Mouse (Mus musculus): ENCODE data around the gene Fbxl13.

Fbxl13 gene

DNA sequence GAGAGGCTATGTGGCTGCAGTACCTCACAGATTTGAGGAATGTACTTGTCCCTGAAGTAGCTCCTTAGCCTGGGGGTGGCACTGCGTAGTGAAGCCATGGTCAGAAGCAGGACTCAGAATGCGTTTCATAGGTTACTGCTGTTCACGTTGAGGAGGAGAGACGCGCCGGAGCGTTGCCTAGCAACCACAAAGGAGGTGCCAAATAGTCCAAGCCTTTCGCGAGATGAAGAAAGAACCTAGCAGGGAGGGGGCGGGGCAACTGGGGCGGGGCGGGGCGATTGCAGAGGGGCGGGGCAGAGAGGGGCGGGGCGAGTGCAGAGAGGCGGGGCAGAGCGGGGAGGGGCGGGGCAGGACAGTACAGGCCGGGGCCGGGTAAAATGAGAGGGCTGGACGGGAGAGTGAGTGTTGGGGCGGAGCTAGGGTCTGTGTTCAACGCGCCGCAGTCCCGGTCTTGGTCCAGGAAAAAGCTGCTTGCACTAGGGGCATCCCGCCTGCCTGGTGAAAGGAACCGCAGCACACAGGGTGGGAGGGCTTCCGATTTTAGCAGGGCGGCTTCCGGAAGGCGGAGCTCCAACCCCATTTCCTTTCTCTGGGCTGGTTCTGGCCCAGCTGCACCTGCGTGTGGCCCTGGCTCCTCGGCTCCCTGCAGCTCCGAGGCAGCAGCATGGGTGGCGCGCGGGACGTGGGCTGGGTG lies at the start of gene Fbxl13, which contains the start of gene Armc10:
TSS of gene Fbxl13 (minus strand) at position 196 of the 694 bp plus-strand sequence.
TSS of gene Armc10 (plus strand) at position 375 of the 694 bp plus-strand sequence.
- DNase-seq: peak; percentile 97

DNA sequence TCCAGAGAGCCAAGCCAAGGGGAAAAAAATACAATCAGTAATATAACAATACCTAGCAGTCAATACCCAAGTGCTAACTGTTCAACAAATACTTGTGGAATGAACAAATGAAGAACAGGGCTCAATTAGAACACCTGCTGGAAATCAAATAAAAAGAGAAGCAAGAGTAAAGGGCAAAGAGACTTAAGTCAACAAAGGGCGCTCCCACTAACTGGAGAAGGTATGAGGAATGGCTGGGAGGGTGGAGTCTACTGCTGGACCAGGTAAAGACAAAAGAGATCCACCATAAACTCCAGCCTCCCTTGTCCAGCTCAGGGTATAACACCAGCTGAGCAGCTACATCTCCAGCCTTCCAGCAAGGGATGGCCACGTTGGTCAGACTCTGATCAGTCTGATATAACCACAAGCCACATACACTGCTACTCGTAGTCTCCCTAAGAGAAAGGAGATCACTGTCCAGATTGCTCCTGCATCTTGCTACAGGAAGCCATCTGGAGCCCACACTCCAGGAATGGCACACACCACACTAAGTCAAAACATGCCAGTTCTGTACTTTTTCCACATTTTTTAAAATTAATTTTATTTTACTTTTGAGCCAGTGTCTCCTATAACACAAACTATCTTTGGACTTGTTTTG lies 49.5 kb upstream of the Fbxl13 start:
- no peak for DNase-seq

DNA sequence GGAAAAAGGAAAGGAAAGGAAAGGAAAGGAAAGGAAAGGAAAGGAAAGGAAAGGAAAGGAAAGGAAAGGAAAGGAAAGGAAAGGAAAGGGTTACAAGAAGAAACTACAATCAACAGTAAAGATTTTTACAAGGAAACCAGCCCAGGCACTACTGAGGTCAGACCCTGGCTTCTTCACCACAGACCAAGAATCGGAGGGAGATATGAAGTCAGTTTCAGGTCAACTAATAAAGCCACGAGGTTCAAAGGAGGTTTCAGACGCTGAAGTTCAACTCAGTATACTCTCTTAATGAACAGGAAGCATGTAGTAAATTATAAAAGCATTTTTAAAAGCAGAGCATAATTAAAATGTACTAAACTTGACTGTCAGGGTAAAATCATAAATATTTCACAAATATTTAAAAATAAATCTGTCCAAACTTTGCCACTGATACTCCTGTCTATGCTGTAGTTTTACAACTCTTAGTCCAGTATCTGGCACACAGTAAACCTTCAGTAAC lies 48.0 kb upstream of the Fbxl13 start:
- DNase-seq: no peak

DNA sequence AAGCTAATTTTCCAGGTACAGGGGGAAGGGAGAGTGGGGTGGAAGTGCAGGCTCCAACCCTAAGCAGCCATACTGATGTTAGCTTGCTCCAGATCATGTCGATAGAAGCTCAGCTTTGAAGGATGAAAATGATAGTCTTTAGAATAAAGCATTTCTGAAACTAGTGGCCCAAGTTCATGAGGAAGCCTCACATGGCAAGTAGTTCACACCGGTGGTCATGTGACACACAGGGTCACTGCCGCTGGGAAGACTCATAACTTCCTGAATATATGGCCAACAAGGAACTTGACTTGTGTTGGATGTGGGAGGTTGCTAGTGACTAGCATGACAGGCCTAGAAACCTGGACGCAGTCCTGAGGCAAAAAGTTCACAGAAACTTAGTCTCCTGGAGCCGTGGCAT lies 46.8 kb upstream of the Fbxl13 start:
- DNase-seq: no peak

DNA sequence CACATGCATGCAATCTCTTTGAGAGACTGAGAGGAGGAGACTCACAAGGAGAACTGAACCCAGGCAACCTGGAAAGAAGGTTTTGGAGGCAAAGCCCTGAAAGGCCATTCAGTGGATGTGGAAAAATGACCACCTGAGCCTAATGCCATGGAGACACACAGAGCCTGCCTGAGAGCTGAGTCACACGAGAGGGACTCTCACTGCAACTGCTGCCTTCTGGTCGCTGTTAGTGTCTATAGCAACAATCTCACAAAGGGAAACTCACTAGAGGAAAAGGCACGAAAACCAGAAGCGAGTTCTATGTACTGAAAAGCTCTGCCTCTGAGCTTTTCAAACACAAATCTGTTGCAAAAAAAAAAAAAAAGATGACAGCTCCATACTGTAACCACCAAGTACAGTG lies 41.6 kb upstream of the Fbxl13 start:
- DNase-seq: no peak

DNA sequence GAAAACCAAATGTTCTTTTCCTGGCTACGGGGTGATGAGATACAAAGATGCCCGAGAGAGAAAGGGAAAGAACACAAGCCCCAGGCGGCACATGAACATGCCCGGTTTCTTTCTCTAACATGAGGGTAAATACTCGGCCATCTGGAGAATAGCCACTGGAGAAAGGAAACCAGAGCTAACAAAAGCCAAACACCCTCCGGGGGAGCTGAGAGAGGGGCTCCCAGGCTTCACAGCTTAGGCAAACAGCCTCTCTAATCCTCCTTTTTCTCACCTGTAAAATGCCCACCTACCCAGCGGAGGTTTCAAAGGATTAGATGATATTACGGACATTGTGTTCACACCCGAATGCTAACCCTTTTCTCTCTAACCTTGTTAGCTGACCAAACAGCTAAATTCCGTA lies 39.6 kb upstream of the Fbxl13 start:
- no peak for DNase-seq

DNA sequence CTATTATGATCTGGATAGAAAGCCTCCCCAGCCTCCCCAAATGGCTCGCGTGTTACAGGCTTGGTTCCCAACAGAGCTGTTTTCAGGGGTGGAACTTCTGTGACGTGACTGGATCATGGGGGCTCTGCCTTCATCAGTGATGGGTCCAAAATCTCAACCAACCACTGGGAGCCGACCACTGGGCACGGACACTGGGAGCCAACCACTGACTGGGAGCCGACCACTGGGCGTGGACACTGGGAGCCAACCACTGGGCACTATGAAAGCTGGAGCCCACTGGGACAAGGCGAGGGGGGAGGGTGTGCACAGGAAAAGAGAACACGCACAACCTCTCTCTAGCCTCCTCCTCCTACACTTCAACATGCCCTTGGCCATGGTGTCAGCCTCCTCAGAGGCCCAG lies 38.4 kb upstream of the Fbxl13 start:
- DNase-seq: no peak

DNA sequence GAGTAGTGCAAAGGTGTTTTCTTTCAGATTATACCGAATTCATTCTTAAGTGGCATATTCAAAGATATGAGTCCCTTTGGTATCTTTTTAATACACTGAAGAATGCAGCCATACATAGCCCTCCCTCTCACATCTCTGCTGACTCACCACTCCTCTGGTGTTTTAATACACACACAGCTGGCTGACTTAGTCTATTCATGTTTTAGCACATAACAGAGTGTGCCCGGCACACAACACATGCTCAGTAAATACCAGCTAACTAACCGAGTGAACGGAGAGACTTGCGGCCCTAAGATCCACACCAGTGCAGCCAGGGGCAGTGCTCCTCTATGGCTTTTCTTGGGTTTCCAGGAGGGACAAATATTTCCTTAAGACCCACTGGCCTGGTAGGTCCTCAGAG lies 35.5 kb upstream of the Fbxl13 start:
- no peak for DNase-seq

DNA sequence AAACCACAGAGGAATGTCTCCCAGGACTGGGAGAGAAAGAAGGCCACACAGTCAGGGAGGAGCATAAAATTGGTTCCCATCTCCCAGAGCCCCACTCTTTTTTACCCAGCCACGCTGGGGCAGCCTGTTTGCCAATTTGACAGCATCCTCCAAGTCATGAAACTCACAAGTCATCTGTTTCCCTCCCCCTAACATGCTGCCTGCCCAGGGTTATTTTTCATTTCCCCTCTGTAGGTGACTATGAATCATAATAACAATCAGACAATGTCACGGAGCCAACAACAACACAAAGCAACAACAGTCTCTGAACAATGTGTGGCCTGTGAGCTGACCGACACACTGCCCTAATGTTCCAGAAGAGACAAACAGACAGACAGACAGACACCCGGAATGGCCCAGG lies 34.6 kb upstream of the Fbxl13 start:
- DNase-seq: no peak

DNA sequence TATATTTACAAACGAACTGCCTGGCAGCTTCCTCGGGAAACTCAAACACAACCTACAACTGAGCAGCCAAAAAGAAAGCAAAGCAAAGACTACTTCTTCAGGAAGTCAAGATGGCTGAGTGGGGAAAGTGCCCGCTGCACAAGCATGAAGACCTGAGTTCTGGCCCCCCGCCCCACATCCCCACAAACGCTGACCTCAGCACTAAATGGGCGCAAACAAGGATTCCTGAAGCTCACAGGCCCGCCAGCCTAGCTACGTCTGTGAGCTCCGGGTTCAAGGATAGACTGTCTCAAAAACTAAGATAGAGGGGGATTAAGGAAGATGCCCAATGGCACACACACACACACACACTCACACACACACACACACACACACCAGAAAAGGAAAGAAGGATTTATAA lies 32.9 kb upstream of the Fbxl13 start:
- DNase-seq: no peak

DNA sequence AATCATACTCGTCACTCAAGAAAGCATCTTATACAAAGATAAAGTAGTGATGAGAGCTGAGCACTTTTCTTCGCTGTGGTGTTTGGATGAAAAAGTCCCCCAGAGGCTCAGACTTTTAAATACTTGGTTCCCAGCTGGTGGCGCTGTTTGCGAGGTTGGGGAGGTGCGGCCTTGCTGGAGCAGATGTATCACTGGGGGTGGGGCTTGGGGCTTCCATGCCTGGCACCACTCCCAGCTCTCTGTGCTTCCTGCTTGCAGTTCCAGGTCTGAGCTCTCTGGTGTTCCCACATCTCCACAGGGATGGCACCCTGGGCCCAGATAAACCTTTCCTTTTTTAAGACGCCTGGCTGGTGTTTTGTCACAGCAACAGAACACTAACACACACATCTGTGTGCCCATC lies 32.5 kb upstream of the Fbxl13 start:
- no peak for DNase-seq

DNA sequence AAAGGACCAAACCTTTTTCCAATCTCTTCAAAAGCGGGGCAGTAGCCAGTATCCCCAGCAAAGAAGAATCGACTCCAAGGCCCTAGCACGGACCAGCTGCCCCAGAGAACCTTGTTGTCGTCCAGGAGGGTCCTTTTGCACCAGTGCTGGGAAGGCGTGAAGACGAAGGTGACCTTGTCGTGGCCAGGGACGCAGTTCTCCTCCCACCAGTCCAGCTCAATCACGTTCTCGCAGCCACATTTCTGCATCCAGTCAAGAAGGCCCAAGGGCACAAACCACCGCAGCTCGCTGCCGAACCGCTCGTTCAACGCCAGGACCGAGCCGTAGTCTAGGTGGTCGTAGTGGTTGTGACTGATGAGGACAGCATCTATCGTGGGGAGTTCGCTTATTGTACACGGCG lies 30.1 kb upstream of the Fbxl13 start:
- no peak for DNase-seq

DNA sequence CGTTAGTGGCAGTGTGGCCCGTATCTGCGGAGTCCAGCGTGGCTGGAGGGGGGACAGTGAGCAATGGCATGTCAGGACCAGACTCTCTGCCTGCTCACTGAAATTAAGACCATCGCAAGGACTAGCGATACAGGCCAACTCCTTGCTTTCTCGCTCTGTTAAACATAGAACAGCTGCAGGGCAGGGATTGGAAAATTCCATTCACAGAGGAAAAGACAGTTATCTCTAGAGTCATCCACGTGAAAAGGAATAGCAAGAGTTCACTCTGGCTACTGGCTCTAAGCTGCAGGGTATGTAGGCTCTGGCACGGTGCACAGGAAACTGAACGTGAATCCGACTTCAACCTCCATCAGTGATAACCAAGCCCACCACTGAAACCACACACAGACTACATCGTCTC lies 29.6 kb upstream of the Fbxl13 start:
- peak; percentile 64 for DNase-seq

DNA sequence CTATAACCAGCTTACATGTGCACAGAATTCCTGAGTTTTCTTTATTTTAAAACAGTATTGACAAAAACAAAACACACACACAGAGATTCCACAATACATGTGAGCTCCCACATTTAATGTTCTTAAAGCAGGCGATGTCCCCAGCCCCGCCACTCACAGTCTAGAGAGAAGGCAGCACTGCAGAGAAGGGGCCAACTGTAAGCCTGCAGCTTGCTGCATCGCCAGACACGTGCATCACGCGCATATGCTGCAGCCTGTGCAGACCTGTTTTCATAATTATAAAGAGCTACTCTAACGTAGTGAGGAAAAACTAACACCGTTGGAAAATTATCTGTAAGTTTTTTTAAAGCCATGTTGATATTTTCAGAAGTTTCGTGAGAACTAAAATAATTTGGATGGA lies 28.3 kb upstream of the Fbxl13 start:
- no peak for DNase-seq

DNA sequence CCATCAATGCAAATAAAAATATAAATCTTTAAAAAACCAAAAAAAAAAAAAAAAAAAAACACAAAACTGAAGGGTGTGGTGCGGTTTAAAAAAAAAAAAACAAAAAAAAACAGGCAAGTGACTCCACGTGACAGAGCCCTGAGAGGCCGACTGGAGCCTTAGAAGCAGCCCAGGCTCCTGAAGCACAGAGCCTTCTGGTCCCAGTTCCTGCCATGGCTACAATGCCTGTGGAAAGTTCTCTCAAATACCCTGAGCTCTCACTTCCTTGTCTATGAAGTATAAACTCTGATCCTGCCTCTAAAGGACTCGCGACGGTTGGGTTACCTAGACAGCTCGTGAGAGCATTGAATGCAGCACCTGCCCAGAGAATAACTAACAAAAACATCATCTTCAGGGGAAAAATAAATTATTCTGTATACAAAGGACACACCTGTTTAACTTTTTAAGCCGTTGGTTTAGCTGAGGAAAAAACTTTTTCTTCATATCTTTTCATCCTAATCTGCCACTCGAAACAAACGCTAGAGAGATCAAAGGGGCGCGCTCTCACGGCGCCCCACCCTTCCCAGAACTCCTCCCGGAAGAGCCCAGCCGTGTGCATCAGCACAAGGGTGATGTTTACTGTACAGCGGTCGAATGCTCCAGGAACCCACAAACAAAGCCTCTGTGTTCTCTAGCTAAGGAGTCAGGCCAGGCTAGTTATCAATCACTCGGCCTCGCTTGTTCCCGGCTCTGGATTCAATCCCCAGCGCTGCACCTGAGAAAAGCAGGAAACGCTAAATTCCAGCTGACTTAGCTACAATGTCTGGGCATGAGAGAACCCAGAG lies 27.6 kb upstream of the Fbxl13 start:
- DNase-seq: no peak

DNA sequence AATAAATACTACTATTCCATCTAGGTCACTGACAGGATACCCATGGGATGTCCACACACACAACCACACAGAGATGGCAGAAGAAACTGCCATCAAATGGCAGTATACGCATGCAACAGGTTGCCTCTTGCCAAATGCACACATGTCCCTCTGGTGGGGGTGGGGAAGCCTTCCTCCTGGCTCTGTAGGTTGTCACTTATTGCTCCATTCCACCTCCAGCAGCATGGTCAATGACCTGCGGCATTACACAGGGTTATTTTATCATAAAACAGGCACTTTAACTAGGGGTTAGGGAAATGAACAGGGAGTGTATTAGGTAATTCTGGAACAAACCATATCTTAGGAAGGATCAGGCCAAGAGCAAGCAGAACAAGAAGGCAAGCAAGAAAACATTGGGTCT lies 23.9 kb upstream of the Fbxl13 start:
- no peak for DNase-seq

DNA sequence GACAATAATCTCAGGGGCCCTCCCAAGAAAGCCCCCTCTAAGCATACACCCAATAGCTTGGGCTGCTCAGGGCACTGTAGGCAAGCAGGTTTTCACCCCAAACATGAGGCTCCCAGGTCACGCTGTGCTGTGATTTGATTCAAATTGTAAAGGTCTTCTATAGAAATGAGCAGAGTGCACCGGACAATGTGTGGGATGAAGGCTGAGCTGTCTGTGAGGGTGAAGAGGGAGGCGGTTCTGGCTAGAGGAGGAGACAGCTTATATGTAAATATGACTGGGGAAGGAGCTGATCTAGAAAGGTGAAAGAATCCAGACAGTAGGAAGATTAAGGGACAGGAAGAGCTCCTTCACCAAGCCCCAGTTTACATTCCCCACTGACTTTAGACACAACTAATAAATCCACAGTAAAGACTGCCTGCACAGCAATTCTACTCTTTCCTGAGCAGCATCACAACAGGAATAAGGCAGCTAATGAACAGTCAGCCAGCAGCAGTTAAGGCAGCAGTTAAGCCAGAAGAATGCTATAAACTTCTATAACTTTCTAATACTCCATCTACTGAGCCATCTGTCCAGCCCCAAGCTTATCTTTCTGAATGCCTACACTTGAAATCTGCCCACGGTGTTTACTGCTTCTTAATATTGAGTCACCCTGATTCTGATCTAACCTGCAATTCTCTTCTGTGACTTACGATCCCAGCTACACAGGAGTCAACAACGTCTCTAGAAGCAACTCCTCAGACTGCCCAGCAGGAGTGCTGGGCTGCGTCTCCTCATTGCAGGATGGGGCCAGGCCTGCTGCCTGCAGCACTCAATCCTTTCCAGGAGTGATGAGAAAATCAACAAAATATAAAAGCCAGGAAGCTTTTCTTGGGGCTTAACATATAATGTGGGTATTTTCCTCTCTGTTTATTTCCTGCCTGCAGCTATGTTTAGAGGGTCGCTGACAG lies 22.0 kb upstream of the Fbxl13 start:
- no peak for DNase-seq

DNA sequence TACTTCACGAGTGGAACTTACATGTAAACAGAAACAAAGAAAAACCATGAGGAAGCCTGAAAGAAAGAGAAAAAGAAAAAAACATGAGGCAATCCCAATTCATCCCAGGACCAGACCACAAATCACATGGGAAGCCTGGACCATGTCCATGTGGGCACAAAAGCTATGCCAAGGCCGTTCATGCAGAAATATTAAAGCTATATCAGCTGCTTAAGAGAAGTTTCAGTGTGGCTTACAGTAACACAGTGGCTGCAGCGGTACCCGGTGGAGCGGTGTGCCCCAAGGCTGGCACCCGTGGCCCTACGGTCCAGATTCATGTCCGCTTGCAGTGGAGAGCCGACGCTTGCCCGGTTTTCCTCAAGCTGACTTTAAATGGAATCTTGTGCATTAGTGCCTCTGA lies 17.6 kb upstream of the Fbxl13 start:
- DNase-seq: no peak

DNA sequence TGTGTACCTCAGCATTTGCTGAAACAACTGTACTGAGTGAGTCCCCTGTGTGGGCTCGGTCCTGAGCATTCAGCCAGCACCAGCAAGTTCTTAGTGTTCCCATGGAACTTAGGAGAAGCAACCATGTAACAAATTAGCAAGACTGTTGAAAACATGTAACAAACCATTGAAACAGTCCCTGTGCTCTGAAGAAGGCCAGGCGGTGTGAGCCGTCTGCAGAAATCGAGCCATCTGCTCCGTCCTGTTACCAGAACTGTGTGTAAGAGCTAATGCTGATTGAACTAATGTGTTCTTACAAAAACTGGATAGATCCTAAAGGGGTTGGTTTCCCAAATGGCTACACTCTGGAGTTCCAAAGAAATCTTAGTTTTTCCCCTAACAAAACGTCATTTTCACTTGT lies 15.4 kb upstream of the Fbxl13 start:
- DNase-seq: no peak

DNA sequence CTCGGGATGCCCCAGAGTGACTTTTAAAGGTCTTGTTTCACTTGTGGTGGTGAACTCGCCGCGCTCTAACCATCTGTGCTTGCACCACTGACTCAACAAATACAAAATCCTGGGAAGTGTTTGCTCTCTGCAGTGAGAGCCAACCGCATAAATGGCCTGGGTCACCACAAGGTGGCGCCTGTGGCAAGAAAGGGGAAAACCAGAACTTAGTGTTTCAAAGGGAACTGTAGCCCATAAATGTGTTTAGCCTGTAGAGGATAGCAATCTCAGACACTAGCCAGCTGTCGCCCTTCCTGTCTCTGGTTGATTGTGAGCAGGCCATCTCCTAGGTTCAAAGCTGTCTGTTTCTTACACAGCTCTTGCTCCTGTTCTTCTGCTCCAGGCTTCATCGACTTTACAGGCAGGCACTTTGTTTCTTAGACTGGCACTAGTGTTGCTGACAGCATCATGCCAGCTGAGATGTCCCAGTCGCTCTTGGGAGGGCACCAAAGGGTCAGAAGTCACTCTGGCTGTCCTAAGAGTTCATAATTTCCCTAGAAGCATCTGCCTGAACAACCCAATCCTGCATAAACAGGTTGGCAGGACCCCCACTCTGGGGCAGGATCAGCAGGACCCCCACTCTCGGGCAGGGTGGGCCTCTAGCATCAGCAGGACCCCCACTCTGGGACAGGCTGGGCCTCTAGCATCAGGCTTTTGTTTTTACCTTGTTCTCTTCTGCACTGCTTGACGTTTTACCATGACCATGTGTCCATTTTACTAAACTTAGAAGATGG lies 13.4 kb upstream of the Fbxl13 start:
- DNase-seq: peak; percentile 83

DNA sequence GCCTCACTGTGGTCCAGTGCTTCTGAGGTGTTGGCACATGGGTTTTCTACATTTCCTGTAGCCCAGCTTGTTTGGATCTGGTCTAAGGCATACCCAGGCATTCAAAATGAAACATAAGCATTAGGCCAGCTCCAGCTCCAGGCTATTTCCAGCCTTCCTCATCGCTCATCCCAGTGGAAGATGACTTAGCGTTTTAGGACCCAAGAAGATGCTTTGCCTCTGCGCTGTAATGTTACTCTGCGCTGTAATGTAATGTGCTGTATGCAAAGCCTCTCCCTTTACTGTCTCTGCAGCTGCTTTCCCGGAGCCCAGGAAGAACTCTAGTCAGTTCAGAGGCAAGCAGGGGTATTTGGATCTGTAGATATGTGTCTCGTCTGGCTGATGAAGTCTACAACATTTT lies 12.6 kb upstream of the Fbxl13 start:
- DNase-seq: no peak

DNA sequence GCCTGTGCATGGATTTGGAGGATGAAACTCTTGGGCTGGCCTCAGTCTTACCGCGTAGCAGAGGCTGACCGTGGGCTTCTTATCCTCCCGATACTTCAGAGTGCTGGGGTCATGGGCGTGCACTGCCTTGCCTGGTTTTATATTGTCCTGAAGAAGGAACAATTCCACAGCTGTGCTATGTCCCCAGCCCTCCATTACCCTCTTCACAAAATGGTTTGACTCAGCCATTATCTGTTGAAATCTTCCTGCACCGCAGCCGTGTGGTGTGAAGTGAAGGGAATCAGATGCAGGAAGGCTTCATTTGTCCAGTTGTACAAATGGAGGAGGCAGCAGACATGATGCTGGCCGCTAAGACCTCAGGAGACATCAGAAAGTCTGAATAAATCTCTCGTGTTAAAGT lies 11.5 kb upstream of the Fbxl13 start:
- DNase-seq: no peak

Data from retina, postnatal 1 day (tissue).